Mouse (Mus musculus) intestine, postnatal 0 days (tissue): ENCODE data around the gene Mdp1. TPM values are rescaled to one million over a fixed set of nuclear protein-coding genes. Genes with fewer than 3 reads are reported as not detected.

Source experiments
- ATAC-seq: fragments of 200-750 bp; cut with Nextera tagmentation; 2 replicates; pipeline ENCODE4 v1.8.0; 2017; ENCODE audit warnings: mild to moderate bottlenecking, moderate TSS enrichment, moderate library complexity
- H3K27ac ChIP-seq: fragments of 300-500 bp; sonication (generic); 2 replicates; pipeline ENCODE4 v1.5.1; 2014; ENCODE audit warnings: mild to moderate bottlenecking, low read depth, low read length, moderate library complexity
- H3K27me3 ChIP-seq: fragments of 300-500 bp; sonication (generic); replicated peaks from 2 replicates; pipeline ENCODE4 v1.6.1; 2014; ENCODE audit warnings: low read length, mixed read lengths; ENCODE audit not compliant: control insufficient read depth, insufficient read depth
- H3K36me3 ChIP-seq: fragments of 300-500 bp; sonication (generic); 2 replicates; pipeline ENCODE4 v1.6.1; 2014; ENCODE audit warnings: mild to moderate bottlenecking, moderate library complexity; ENCODE audit not compliant: control insufficient read depth, insufficient read depth
- H3K4me1 ChIP-seq: fragments of 300-500 bp; sonication (generic); replicated peaks from 2 replicates; pipeline ENCODE4 v1.6.1; 2014; ENCODE audit warnings: antibody characterized with exemption, low read length, mixed read lengths; ENCODE audit not compliant: control insufficient read depth, insufficient read depth
- H3K4me2 ChIP-seq: fragments of 300-500 bp; sonication (generic); replicated peaks from 2 replicates; pipeline ENCODE4 v1.6.1; 2014; ENCODE audit warnings: low read depth, mild to moderate bottlenecking, moderate library complexity
- H3K4me3 ChIP-seq: fragments of 300-500 bp; sonication (generic); 2 replicates; pipeline ENCODE4 v1.5.1; 2014; ENCODE audit warnings: low read depth, low read length
- H3K9ac ChIP-seq: fragments of 300-500 bp; sonication (generic); 2 replicates; pipeline ENCODE4 v1.6.1; 2014; ENCODE audit warnings: mild to moderate bottlenecking, low read depth, low read length
- H3K9me3 ChIP-seq: fragments of 300-500 bp; sonication (generic); 2 replicates; pipeline ENCODE4 v1.6.1; 2016; ENCODE audit warnings: mixed run types; ENCODE audit not compliant: control insufficient read depth
- CTCF ChIP-seq: sonication (generic); IDR thresholded peaks from 2 replicates; pipeline ENCODE4 v1.5.1; 2016; ENCODE audit warnings: low read depth, mild to moderate bottlenecking, control low read depth, antibody characterized with exemption, moderate library complexity
- WGBS: fragments of 180-500 bp; shearing (Covaris S2); extraction: QIAGEN DNeasy Blood & Tissue Kit; methylation state at CpG from one replicate; pipeline ENCODE4 v1.1.7; 2014; 5-methylcytosine and 5-hydroxymethylcytosine counted together
- polyA plus RNA-seq: library from polyadenylated mRNA; unstranded; fragments of >200 nt; fragmentation: Nextera tagmentation; extraction: Ambion mirVana; gene quantifications from 2 replicates; pipeline ENCODE4 v1.2.1, GENCODE M21; 2015

Gene Mdp1
- polyA plus RNA-seq, 1 experiment from 2014 or later = 85.1 TPM

DNA sequence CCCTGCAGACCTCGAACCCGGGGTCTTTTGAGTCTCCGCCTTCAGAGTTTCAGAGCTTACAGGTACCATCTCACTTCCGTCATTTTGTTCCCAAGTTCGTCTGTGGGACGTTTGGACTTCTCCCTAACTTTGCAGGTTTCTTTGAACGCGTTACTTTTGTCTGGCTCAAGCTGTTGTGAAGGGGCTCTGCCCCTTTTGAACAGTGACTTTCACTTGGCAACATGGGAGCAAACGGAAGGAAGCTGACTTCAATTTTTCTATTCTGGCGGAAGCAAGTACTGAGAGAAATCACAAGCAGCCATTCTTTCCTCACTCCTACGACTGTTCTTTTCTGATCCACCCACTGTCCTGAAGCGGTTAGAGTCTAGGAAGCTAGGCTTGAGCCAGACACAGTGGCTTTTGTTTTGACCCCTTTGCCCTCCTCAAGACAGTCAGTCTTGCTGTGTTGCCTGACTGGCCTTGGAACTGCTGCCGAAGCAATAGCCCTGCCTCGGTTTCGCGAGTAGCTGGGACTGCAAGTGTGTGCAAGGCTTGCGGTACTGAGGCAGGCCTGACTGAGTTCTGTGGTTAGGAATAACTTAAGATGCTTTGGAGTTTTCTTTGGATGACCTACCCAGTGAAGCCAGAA is 15.9 kb downstream of the Mdp1 start:
- Histone ChIP-seq H3K9me3 (no peaks in the 10 kb centered on the region), H3K27me3 (no peaks in the 10 kb centered on the region), H3K4me2 (peak overlapping the region; percentile 66), H3K9ac (peak overlapping the region; percentile 91; the same call in 1 of the 2 replicates), H3K4me1 (no peaks in the 10 kb centered on the region), H3K4me3 (peak overlapping the region; percentile 90), H3K36me3 (peaks cover 13% of the 10 kb centered on the region; the same call in 1 of the 2 replicates), H3K27ac (peak overlapping the region; percentile 97)
- ATAC-seq = no peak
- 10% methylated on average over 17 of the region's 17 CpGs for WGBS
- TF ChIP-seq CTCF = no peak

DNA sequence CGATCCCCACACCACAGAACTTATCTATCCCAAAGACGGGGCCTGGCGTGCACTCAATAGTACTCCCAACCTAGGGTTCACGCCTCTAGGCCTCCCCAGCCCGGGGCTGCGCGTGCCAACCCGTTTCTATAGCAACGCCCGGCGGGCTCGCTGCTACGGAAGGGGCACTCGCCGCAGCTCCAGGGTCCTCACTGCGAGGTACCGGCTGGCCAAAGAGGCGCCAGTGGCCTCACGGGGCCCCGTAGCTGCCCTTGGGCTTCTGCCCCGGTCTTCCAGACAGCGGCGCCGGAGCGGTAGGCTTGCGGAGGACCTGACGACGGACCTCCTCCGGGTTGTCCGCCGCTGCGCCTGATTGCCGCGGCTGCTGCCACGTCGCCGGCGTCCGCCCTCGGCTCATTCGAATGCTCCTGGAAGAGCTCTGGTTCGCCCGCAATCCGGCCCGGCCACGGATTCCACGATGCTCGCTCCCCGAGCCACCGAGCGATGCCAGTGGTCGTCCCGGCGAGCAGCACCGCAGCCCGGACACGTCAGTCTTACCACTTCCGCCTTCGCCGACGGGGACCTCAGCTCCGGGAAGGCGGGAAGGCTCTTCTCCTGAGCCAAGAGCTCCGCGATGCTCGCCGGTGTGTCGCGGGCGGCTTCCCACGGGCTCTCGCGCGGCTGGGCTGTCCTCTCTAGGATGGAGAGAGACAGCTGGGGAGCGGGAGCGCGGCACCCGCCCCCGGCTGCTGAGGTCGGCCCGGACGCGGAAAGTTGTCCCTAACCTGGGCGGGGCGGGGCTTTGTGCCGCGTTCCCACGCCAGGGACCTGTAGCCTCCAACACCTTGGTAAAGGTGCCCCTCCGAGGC is 17.0 kb downstream of the Mdp1 start, which contains the start of gene Tm9sf1:
TSS of gene Tm9sf1 (minus strand) at position 747 of the 848 bp plus-strand sequence.
- Histone ChIP-seq H3K4me2 (peak within 1 kb of the TSS; percentile 66), H3K4me3 (peak within 1 kb of the TSS; percentile 90), H3K27ac (peak within 1 kb of the TSS; percentile 97), H3K36me3 (peaks cover 23% of the 10 kb centered on the region), H3K9me3 (no peaks in the 10 kb centered on the region), H3K4me1 (no peaks in the 10 kb centered on the region), H3K27me3 (no peaks in the 10 kb centered on the region), H3K9ac (peak within 1 kb of the TSS; percentile 91)
- under 1% methylated on average over 88 of the region's 89 CpGs for WGBS
- TF ChIP-seq CTCF = peak; percentile 44
- peak; percentile 85 for ATAC-seq

DNA sequence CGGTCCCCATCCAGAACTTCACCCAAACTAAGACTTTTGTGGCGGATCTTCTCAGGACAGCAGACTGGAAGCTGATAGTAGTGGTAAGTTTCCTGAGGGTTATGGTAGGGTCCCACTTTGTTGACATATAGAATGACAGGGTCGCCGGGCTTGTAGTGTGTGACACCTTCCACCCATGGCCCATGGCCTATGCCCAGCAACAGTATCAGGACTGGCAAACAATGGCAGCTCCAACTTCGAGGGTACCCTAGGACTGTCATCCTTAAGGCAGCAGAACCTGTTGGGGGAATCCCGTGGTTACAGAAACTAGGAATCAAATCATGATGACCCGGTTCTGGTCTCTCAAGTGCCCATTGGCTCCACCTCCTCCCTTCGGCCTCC is 17.6 kb downstream of the Mdp1 start:
- no peaks in the 10 kb centered on the region for H3K27me3 ChIP-seq
- peaks cover 29% of the 10 kb centered on the region for H3K36me3 ChIP-seq
- no peak for TF ChIP-seq CTCF
- H3K4me3 ChIP-seq = peak overlapping the region; percentile 90
- no peaks in the 10 kb centered on the region for H3K9me3 ChIP-seq
- 18% methylated on average over 8 of the region's 8 CpGs for WGBS
- H3K27ac ChIP-seq = peak overlapping the region; percentile 97
- H3K4me2 ChIP-seq = peak overlapping the region; percentile 66
- H3K9ac ChIP-seq = peak overlapping the region; percentile 91
- H3K4me1 ChIP-seq = no peaks in the 10 kb centered on the region
- ATAC-seq = peak; percentile 7

DNA sequence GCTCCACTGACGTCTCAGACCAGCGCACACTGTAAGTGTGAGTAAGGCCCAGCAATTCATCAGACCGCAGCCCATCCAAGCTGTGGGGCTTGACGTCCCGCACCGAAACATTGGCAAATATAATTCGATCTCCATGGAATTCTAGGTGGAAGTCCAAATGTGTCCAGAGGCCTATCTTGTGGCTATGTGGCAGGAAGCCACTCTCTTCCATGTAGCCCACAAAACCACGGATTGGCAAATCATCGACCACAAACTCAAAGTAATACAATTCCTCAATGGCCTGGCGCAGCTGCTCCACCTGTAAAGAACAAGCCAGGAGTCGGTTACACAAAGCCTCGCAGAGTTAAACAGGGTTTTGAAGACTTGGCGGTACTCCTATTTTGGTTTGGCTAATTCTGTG is 19.0 kb downstream of the Mdp1 start:
- H3K9ac ChIP-seq = no peak overlapping the region
- H3K36me3 ChIP-seq = peaks cover 35% of the 10 kb centered on the region
- 95% methylated on average over 13 of the region's 13 CpGs for WGBS
- no peak for TF ChIP-seq CTCF
- no peaks in the 10 kb centered on the region for H3K9me3 ChIP-seq
- no peak overlapping the region for H3K4me3 ChIP-seq
- no peak overlapping the region for H3K27ac ChIP-seq
- ATAC-seq = no peak
- H3K4me2 ChIP-seq = no peak overlapping the region
- H3K4me1 ChIP-seq = no peaks in the 10 kb centered on the region
- H3K27me3 ChIP-seq = no peaks in the 10 kb centered on the region

DNA sequence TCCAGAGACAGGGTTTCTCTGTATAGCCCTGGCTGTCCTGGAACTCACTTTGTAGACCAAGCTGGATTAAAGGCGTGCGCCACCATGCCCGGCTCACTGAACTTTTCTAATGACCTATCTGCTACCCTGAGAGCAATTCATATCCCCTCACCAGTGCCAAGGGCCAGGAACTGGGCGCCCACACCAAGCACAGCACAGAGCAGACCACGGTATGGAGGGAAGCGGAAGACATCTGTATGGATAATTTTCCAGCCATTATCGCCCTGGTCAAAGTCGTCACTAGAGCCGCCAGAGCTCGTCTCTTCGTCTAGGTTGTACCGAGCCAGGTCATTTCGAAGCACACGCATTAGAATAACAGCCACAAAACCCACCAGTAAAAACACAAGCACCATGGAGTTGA is 19.5 kb downstream of the Mdp1 start:
- ATAC-seq = no peak

DNA sequence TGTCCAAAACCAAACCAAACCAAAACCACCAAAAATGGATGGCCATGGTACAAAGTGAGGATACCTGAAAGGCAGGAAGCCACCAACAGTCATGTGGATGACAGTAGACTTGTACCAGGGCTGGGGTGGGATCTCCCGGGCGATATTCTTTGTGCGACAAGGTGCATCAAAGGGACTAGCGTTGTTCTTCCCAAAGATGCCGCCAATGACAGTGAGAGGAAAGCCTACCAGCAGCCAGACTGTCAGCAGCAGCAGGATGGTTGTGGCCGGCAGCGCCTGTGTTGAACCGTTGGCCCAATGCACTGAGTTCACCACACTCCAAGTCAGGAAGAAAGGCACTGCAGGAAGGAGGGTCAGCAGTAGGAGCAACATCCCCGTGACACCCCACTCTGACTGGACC is 22.5 kb downstream of the Mdp1 start, which contains the start of gene Gm49378:
TSS of gene Gm49378 (minus strand) at position 101 of the 400 bp plus-strand sequence.
- Histone ChIP-seq H3K4me3 (no peak within 1 kb of the TSS), H3K27me3 (no peaks in the 10 kb centered on the region), H3K9ac (no peak within 1 kb of the TSS), H3K36me3 (peaks cover 48% of the 10 kb centered on the region), H3K4me1 (peaks cover 5% of the 10 kb centered on the region; the same call in 1 of the 2 replicates), H3K27ac (no peak within 1 kb of the TSS), H3K9me3 (no peaks in the 10 kb centered on the region), H3K4me2 (no peak within 1 kb of the TSS)
- no peak for TF ChIP-seq CTCF
- ATAC-seq = no peak
- 96% methylated on average over 9 of the region's 9 CpGs for WGBS

More for the DNA sequence above, 19.5 kb downstream of the Mdp1 start:
- Histone ChIP-seq H3K27me3 (no peaks in the 10 kb centered on the region), H3K27ac (no peak overlapping the region), H3K4me1 (no peaks in the 10 kb centered on the region), H3K4me3 (no peak overlapping the region), H3K9ac (no peak overlapping the region), H3K36me3 (peaks cover 35% of the 10 kb centered on the region), H3K9me3 (no peaks in the 10 kb centered on the region), H3K4me2 (no peak overlapping the region)
- WGBS = 96% methylated on average over 14 of the region's 14 CpGs
- no peak for TF ChIP-seq CTCF
